ENCODE assay signal across 12 mouse cellular contexts in genomic region chr8:71579476-71579875, GRCm38 (mm10). TPM values are rescaled to one million over a fixed set of nuclear protein-coding genes. Genes with fewer than 3 reads are reported as not detected.
DNase-seq lines count a peak whose midpoint lies in the region; TF ChIP-seq lines count a peak whose summit lies in the region.
"Had no signal": no experiment of that assay in that cellular context is flagged by ENCODE, and none has a peak within 500 bp of the region (broad histone marks: within the 10 kb centered on the region; RNA-seq: fewer than 3 reads in every experiment).

No protein-coding gene starts in this region.

- intact Hi-C loops in heart, adult 2 months (cut with DNase I): no loop called here

- 64% methylated on average over 14 of the region's 14 CpGs for WGBS in heart, adult 2 months
- WGBS in heart, embryonic 10.5 days: 82% methylated on average over 14 of the region's 14 CpGs
- WGBS in thymus, adult 2 months: 94% methylated on average over 14 of the region's 14 CpGs
- WGBS in embryonic facial prominence, embryonic 10.5 days: 89% methylated on average over 14 of the region's 14 CpGs

- no peaks in the 10 kb centered on the region for H3K9me3 ChIP-seq in heart, embryonic 10.5 days
- no peaks in the 10 kb centered on the region for H3K9me3 ChIP-seq in embryonic facial prominence, embryonic 10.5 days
- H3K9me3 ChIP-seq: heart, embryonic 13.5 days; neural tube, embryonic 12.5 days had no signal

- H3K79me2 ChIP-seq in heart, adult 2 months (replicated peaks; ENCODE audit: control insufficient read depth, insufficient read depth, low read length): no peaks in the 10 kb centered on the region

- peak overlapping the region; percentile 57 for H3K27ac ChIP-seq in heart, adult 2 months
- no peak overlapping the region for H3K27ac ChIP-seq in heart, embryonic 10.5 days
- no peak overlapping the region for H3K27ac ChIP-seq in thymus, adult 2 months (ENCODE audit: control insufficient read depth, insufficient read depth, low read length)
- no peak overlapping the region for H3K27ac ChIP-seq in embryonic facial prominence, embryonic 10.5 days (replicated peaks)
- H3K27ac ChIP-seq: heart, embryonic 13.5 days; neural tube, embryonic 12.5 days had no signal

- H3K27me3 ChIP-seq in heart, adult 2 months (ENCODE audit: control insufficient read depth, insufficient read depth, low read length): no peaks in the 10 kb centered on the region
- peaks cover 42% of the 10 kb centered on the region for H3K27me3 ChIP-seq in heart, embryonic 10.5 days (ENCODE audit: insufficient read depth, poor library complexity, severe bottlenecking)
- no peaks in the 10 kb centered on the region for H3K27me3 ChIP-seq in thymus, adult 2 months (ENCODE audit: control insufficient read depth, insufficient read depth, low read length)
- H3K27me3 ChIP-seq in embryonic facial prominence, embryonic 10.5 days (replicated peaks; ENCODE audit: low read depth, poor library complexity, severe bottlenecking): peaks cover 33% of the 10 kb centered on the region
- H3K27me3 ChIP-seq: neural tube, embryonic 12.5 days had no signal

- H3K4me3 ChIP-seq in heart, adult 2 months: no peak overlapping the region
- H3K4me3 ChIP-seq in heart, embryonic 10.5 days: no peak overlapping the region
- no peak overlapping the region for H3K4me3 ChIP-seq in thymus, adult 2 months (ENCODE audit: control insufficient read depth, insufficient read depth, low read length)
- no peak overlapping the region for H3K4me3 ChIP-seq in embryonic facial prominence, embryonic 10.5 days
- H3K4me3 ChIP-seq: erythroblast, embryonic 14.5 days; heart, embryonic 13.5 days; neural tube, embryonic 12.5 days had no signal

- no peaks in the 10 kb centered on the region for H3K36me3 ChIP-seq in heart, adult 2 months (ENCODE audit: control insufficient read depth, insufficient read depth, low read length)
- H3K36me3 ChIP-seq in heart, embryonic 10.5 days: peaks cover 20% of the 10 kb centered on the region; the same call in 1 of the 2 replicates
- H3K36me3 ChIP-seq in thymus, adult 2 months (ENCODE audit: control insufficient read depth, insufficient read depth, low read length): no peaks in the 10 kb centered on the region; the same call in 1 of the 2 replicates
- peaks cover 25% of the 10 kb centered on the region for H3K36me3 ChIP-seq in embryonic facial prominence, embryonic 10.5 days (replicated peaks)

- H3K4me1 ChIP-seq in heart, adult 2 months (ENCODE audit: control insufficient read depth, insufficient read depth, low read length): no peaks in the 10 kb centered on the region; the same call in 1 of the 2 replicates
- H3K4me1 ChIP-seq in heart, embryonic 10.5 days: 0 out of 2 replicates have a peak, but pooled peaks cover 2% of the 10 kb centered on the region
- H3K4me1 ChIP-seq in thymus, adult 2 months (replicated peaks; ENCODE audit: control insufficient read depth, insufficient read depth, low read length): peaks cover 1% of the 10 kb centered on the region
- H3K4me1 ChIP-seq in embryonic facial prominence, embryonic 10.5 days: no peaks in the 10 kb centered on the region
- H3K4me1 ChIP-seq: neural tube, embryonic 12.5 days had no signal

- peak; percentile 58; the same call in 1 of the 2 replicates for TF ChIP-seq EP300 in heart, adult 2 months (IDR thresholded peaks at IDR 0.05; ENCODE audit: insufficient read depth, low read depth, low read length)

- DNase-seq in heart, adult 2 months: peak; percentile 70 to 82
- no peak for DNase-seq in heart, embryonic 10.5 days (ENCODE audit: low spot score)
- peak; percentile 57 for DNase-seq in ovary, postnatal 36 days (ENCODE audit: low spot score)
- DNase-seq in ovary, postnatal 10 days (ENCODE audit: low spot score): no peak
- peak; percentile 75 to 83 for DNase-seq in gastrocnemius, adult 8-10 months (ENCODE audit: low spot score in 2 of 2)
- DNase-seq in thymus, adult 2 months: no peak
- no peak for DNase-seq in embryonic facial prominence, embryonic 10.5 days (ENCODE audit: low spot score)
- DNase-seq: kidney, adult 2 months had no signal

- no peak overlapping the region; the same call in 1 of the 2 replicates for H3K9ac ChIP-seq in heart, adult 2 months (ENCODE audit: low read depth, low read length)
- H3K9ac ChIP-seq: heart, embryonic 13.5 days; neural tube, embryonic 12.5 days had no signal

- TF ChIP-seq POLR2A in heart, adult 2 months (IDR thresholded peaks at IDR 0.05; ENCODE audit: insufficient read depth, low read depth, low read length): no peak
- TF ChIP-seq POLR2A in thymus, adult 2 months (IDR thresholded peaks at IDR 0.05; ENCODE audit: control insufficient read depth, extremely low read depth, insufficient read depth, low read length, poor library complexity): no peak

- no peak for TF ChIP-seq CTCF in heart, adult 2 months (IDR thresholded peaks at IDR 0.05)
- no peak for TF ChIP-seq CTCF in thymus, adult 2 months (IDR thresholded peaks at IDR 0.05; ENCODE audit: borderline replicate concordance, control insufficient read depth, extremely low read depth, insufficient read depth, low read length, poor library complexity)

RNA-seq across cellular contexts. Expression of gene Slc27a1, which starts 10.8 kb away (rescaled TPM):
- 100 to 1,000 TPM; 159 to 191 TPM for total RNA-seq in heart, adult 2 months (2021)
- polyA plus RNA-seq in heart, adult 2 months (2012; rRNA removed): 227 and 281 TPM in 2 replicates
- polyA plus RNA-seq in heart, embryonic 10.5 days (2016; fragmentation: Nextera tagmentation; extraction: Ambion mirVana): 19.0 and 19.4 TPM in 2 replicates
- total RNA-seq in gastrocnemius, adult 8-10 months (2022): 10 to 100 TPM; 70.7 to 88.1 (median 80.5) TPM
- polyA plus RNA-seq in thymus, adult 2 months (2012; rRNA removed): 174 and 176 TPM in 2 replicates
- polyA plus RNA-seq in embryonic facial prominence, embryonic 10.5 days (2016; fragmentation: Nextera tagmentation; extraction: Ambion mirVana): 21.8 and 30.7 TPM in 2 replicates

RNA-seq across cellular contexts. Expression of gene Pgls, which starts 12.5 kb away (rescaled TPM):
- 10 to 100 TPM; 58.6 to 66.3 TPM for total RNA-seq in heart, adult 2 months (2021)
- polyA plus RNA-seq in heart, adult 2 months (2012; rRNA removed): 53.2 and 80.4 TPM in 2 replicates
- 195 and 228 TPM in 2 replicates for polyA plus RNA-seq in heart, embryonic 10.5 days (2016; fragmentation: Nextera tagmentation; extraction: Ambion mirVana)
- 10 to 100 TPM; 19.3 to 22.8 (median 21.2) TPM for total RNA-seq in gastrocnemius, adult 8-10 months (2022)
- 280 and 369 TPM in 2 replicates for polyA plus RNA-seq in thymus, adult 2 months (2012; rRNA removed)
- 249 and 260 TPM in 2 replicates for polyA plus RNA-seq in embryonic facial prominence, embryonic 10.5 days (2016; fragmentation: Nextera tagmentation; extraction: Ambion mirVana)

RNA-seq across cellular contexts. Expression of gene Nxnl1, which starts 13.1 kb away (rescaled TPM):
- under 1 TPM; 0.14 to 0.18 TPM for total RNA-seq in heart, adult 2 months (2021)
- polyA plus RNA-seq in heart, adult 2 months (2012; rRNA removed): 0.12 TPM in 1 of 2 replicates, not detected in the other
- polyA plus RNA-seq in heart, embryonic 10.5 days (2016; fragmentation: Nextera tagmentation; extraction: Ambion mirVana): not detected in 2 replicates
- under 1 TPM in 2 of 4 experiments, not detected in 2; 0.09 to 0.13 TPM for total RNA-seq in gastrocnemius, adult 8-10 months (2022)
- 0.05 and 0.06 TPM in 2 replicates for polyA plus RNA-seq in thymus, adult 2 months (2012; rRNA removed)
- polyA plus RNA-seq in embryonic facial prominence, embryonic 10.5 days (2016; fragmentation: Nextera tagmentation; extraction: Ambion mirVana): 0.15 TPM in 1 of 2 replicates, not detected in the other
- total RNA-seq: layer of hippocampus, postnatal 25 days had no signal
- polyA plus RNA-seq: erythroblast, embryonic 14.5 days; heart, embryonic 13.5 days; neural tube, embryonic 12.5 days had no signal

RNA-seq across cellular contexts. Expression of gene Fam129c, which starts 18.0 kb away (rescaled TPM):
- under 1 TPM; 0.78 to 0.82 TPM for total RNA-seq in heart, adult 2 months (2021)
- 1.7 and 2.4 TPM in 2 replicates for polyA plus RNA-seq in heart, adult 2 months (2012; rRNA removed)
- 1.6 and 3.6 TPM in 2 replicates for polyA plus RNA-seq in heart, embryonic 10.5 days (2016; fragmentation: Nextera tagmentation; extraction: Ambion mirVana)
- under 1 TPM; 0.27 to 0.63 (median 0.40) TPM for total RNA-seq in gastrocnemius, adult 8-10 months (2022)
- polyA plus RNA-seq in thymus, adult 2 months (2012; rRNA removed): 23.9 and 28.4 TPM in 2 replicates
- 4.8 and 5.0 TPM in 2 replicates for polyA plus RNA-seq in embryonic facial prominence, embryonic 10.5 days (2016; fragmentation: Nextera tagmentation; extraction: Ambion mirVana)

RNA-seq across cellular contexts. Expression of gene Tmem221, which starts 20.8 kb away (rescaled TPM):
- under 1 TPM in 1 of 2 experiments, not detected in 1; 0.16 TPM for total RNA-seq in heart, adult 2 months (2021)
- 0.29 and 0.51 TPM in 2 replicates for polyA plus RNA-seq in heart, adult 2 months (2012; rRNA removed)
- 0.37 and 0.97 TPM in 2 replicates for polyA plus RNA-seq in heart, embryonic 10.5 days (2016; fragmentation: Nextera tagmentation; extraction: Ambion mirVana)
- not detected for total RNA-seq in gastrocnemius, adult 8-10 months (2022)
- 15.5 and 17.2 TPM in 2 replicates for polyA plus RNA-seq in thymus, adult 2 months (2012; rRNA removed)
- 0.52 and 0.54 TPM in 2 replicates for polyA plus RNA-seq in embryonic facial prominence, embryonic 10.5 days (2016; fragmentation: Nextera tagmentation; extraction: Ambion mirVana)
- total RNA-seq: layer of hippocampus, postnatal 25 days had no signal
- polyA plus RNA-seq: erythroblast, embryonic 14.5 days had no signal

Comparison
In these comparisons a context has a peak if more than half of its experiments do, and no peak if none do; other contexts are left out.
1. DNase-seq: peak in heart, adult 2 months (2 of 2), ovary, postnatal 36 days (single experiment) and gastrocnemius, adult 8-10 months (2 of 2); none in heart, embryonic 10.5 days (single experiment), ovary, postnatal 10 days (single experiment), thymus, adult 2 months (single experiment) and embryonic facial prominence, embryonic 10.5 days (single experiment).